Mouse (Mus musculus) erythroblast, embryonic 14.5 days (primary cell): ENCODE data around the gene Sapcd1.
"Not testable (repeated sequence)": the region's sequence is repeated elsewhere in the genome, so short reads cannot be mapped to it uniquely, and the experiment has no call there.

ENCODE experiments used
- GATA1 ChIP-seq: IDR thresholded peaks from 2 replicates; pipeline ENCODE4 v1.6.1; 2012; ENCODE audit warnings: low read length, inconsistent platforms, mixed read lengths
- TAL1 ChIP-seq: IDR thresholded peaks from 3 replicates; pipeline ENCODE4 v1.6.1; 2012; ENCODE audit warnings: low read length, inconsistent platforms, mixed read lengths

GRCm38 (mm10) chr17:34995927-34996326 lies 31.9 kb downstream of the Sapcd1 start:
- not testable (repeated sequence) for TF ChIP-seq GATA1, TAL1
